Mouse (Mus musculus): Measurements from ENCODE around the gene Nol11. TPM values are rescaled to one million over a fixed set of nuclear protein-coding genes. Genes with fewer than 3 reads are reported as not detected.

The Nol11 gene
- total and polyA plus RNA-seq, 3 experiments = 62.1 to 172 (median 109) TPM

- DNase-seq (ENCODE audit: extremely low read depth) = no peak
- TF ChIP-seq USF2 (conservative IDR thresholded peaks at IDR 0.05; ENCODE audit: low read depth, low read length) = no peak
- in situ Hi-C loops (cut with MboI; ENCODE audit: low pct_ligation_motif_present, low pct_unique_long_range_greater_than_20kb, low sequenced_read_pairs) = no loop called here
- Histone ChIP-seq H3K79me2 (replicated peaks; ENCODE audit: control insufficient read depth, extremely low read depth, insufficient read depth, poor library complexity, severe bottlenecking) (no peaks in the 10 kb centered on the region), H3K27me3 (replicated peaks) (peaks cover 2% of the 10 kb centered on the region), H3K4me2 (ENCODE audit: insufficient read depth, low read depth, poor library complexity, severe bottlenecking) (no peak overlapping the region), H3K4me3 (replicated peaks in 1 of 3; ENCODE audit: low read depth in 2 of 3, low read length in 2 of 3, poor library complexity in 1 of 3) (no peak overlapping the region), H3K36me3 (replicated peaks in 1 of 2; ENCODE audit: control insufficient read depth in 1 of 2, insufficient read depth in 1 of 2, low read length in 1 of 2) (no peaks in the 10 kb centered on the region), H3K9me3 (replicated peaks; ENCODE audit: low read length) (peaks cover 3% of the 10 kb centered on the region), H3K9ac (ENCODE audit: insufficient read depth, low read depth) (no peak overlapping the region), H3K27ac (ENCODE audit: insufficient read depth, low read depth) (no peak overlapping the region), H3K4me1 (ENCODE audit: control insufficient read depth in 1 of 2, insufficient read depth in 2 of 2) (no peaks in the 10 kb centered on the region)
- dilution Hi-C loops (cut with MboI; ENCODE audit: extremely low pct_ligation_motif_present, extremely low pct_unique_long_range_greater_than_20kb, low sequenced_read_pairs) = no loop called here
These were observed 12.6 kb upstream of the Nol11 start for GRCm38 (mm10) chr11:107201773-107202172.

- in situ Hi-C loops (cut with MboI; ENCODE audit: low pct_ligation_motif_present, low pct_unique_long_range_greater_than_20kb, low sequenced_read_pairs) = no loop called here
- no peak overlapping the region for H3K4me3 ChIP-seq (replicated peaks in 1 of 3; ENCODE audit: low read depth in 2 of 3, low read length in 2 of 3, poor library complexity in 1 of 3)
- H3K79me2 ChIP-seq (replicated peaks; ENCODE audit: control insufficient read depth, extremely low read depth, insufficient read depth, poor library complexity, severe bottlenecking) = no peaks in the 10 kb centered on the region
- peaks cover 3% of the 10 kb centered on the region for H3K9me3 ChIP-seq (replicated peaks; ENCODE audit: low read length)
- no peak overlapping the region for H3K9ac ChIP-seq (ENCODE audit: insufficient read depth, low read depth)
- H3K4me1 ChIP-seq (ENCODE audit: control insufficient read depth in 1 of 2, insufficient read depth in 2 of 2) = no peaks in the 10 kb centered on the region
- H3K4me2 ChIP-seq (ENCODE audit: insufficient read depth, low read depth, poor library complexity, severe bottlenecking) = no peak overlapping the region
- H3K36me3 ChIP-seq (replicated peaks in 1 of 2; ENCODE audit: control insufficient read depth in 1 of 2, insufficient read depth in 1 of 2, low read length in 1 of 2) = no peaks in the 10 kb centered on the region
- dilution Hi-C loops (cut with MboI; ENCODE audit: extremely low pct_ligation_motif_present, extremely low pct_unique_long_range_greater_than_20kb, low sequenced_read_pairs) = no loop called here
- peaks cover 2% of the 10 kb centered on the region for H3K27me3 ChIP-seq (replicated peaks)
- no peak for TF ChIP-seq MAX (IDR thresholded peaks at IDR 0.05; ENCODE audit: low read length)
- no peak for TF ChIP-seq MAZ (IDR thresholded peaks at IDR 0.05; ENCODE audit: low read depth, low read length)
- no peak for TF ChIP-seq MEF2A (IDR thresholded peaks at IDR 0.05; ENCODE audit: borderline replicate concordance, low read depth, low read length)
- TF ChIP-seq CTCF (conservative IDR thresholded peaks at IDR 0.05 in 1 of 2, IDR thresholded peaks at IDR 0.05 in 1 of 2; ENCODE audit: low read depth in 2 of 2, low read length in 2 of 2) = no peak
- TF ChIP-seq RAD21 (IDR thresholded peaks at IDR 0.05; ENCODE audit: low read depth, low read length) = no peak
- TF ChIP-seq SMC3 (IDR thresholded peaks at IDR 0.05; ENCODE audit: low read depth, low read length) = no peak
- no peak for TF ChIP-seq KAT2A (IDR thresholded peaks at IDR 0.05; ENCODE audit: insufficient replicate concordance, low read length)
- no peak for TF ChIP-seq TCF12 (IDR thresholded peaks at IDR 0.05; ENCODE audit: low read depth, low read length)
- TF ChIP-seq ZC3H11A (IDR thresholded peaks at IDR 0.05; ENCODE audit: low read depth, low read length) = no peak
- TF ChIP-seq CHD1 (IDR thresholded peaks at IDR 0.05; ENCODE audit: low read depth, low read length) = no peak
- no peak for TF ChIP-seq JUND (conservative IDR thresholded peaks at IDR 0.05; ENCODE audit: low read depth, low read length)
- no peak overlapping the region for H3K27ac ChIP-seq (ENCODE audit: insufficient read depth, low read depth)
- DNase-seq (ENCODE audit: extremely low read depth) = no peak
These were observed 10.1 kb upstream of the Nol11 start for GRCm38 (mm10) chr11:107199281-107199680.

- dilution Hi-C loops (cut with MboI; ENCODE audit: extremely low pct_ligation_motif_present, extremely low pct_unique_long_range_greater_than_20kb, low sequenced_read_pairs) (no loop called here), in situ Hi-C loops (cut with MboI; ENCODE audit: low pct_ligation_motif_present, low pct_unique_long_range_greater_than_20kb, low sequenced_read_pairs) (no loop called here)
- no peak for DNase-seq (ENCODE audit: extremely low read depth)
- H3K9ac ChIP-seq (ENCODE audit: insufficient read depth, low read depth) = no peak overlapping the region
- 0 out of 4 replicates have a peak, but pooled peaks cover 0 to 3% of the 10 kb centered on the region in 2 experiments for H3K4me1 ChIP-seq (ENCODE audit: control insufficient read depth in 1 of 2, insufficient read depth in 2 of 2)
- no peak overlapping the region for H3K4me2 ChIP-seq (ENCODE audit: insufficient read depth, low read depth, poor library complexity, severe bottlenecking)
- H3K4me3 ChIP-seq (replicated peaks in 1 of 3; ENCODE audit: low read depth in 2 of 3, low read length in 2 of 3, poor library complexity in 1 of 3) = no peak overlapping the region
- no peaks in the 10 kb centered on the region for H3K9me3 ChIP-seq (replicated peaks; ENCODE audit: low read length)
- no peaks in the 10 kb centered on the region for H3K27me3 ChIP-seq (replicated peaks)
- TF ChIP-seq JUND (conservative IDR thresholded peaks at IDR 0.05; ENCODE audit: low read depth, low read length) (no peak), HCFC1 (IDR thresholded peaks at IDR 0.05; ENCODE audit: low read depth, low read length) (no peak), CHD1 (IDR thresholded peaks at IDR 0.05; ENCODE audit: low read depth, low read length) (no peak), GABPA (IDR thresholded peaks at IDR 0.05; ENCODE audit: insufficient replicate concordance, low read depth, low read length) (no peak), MXI1 (IDR thresholded peaks at IDR 0.05; ENCODE audit: low read depth, low read length) (no peak), CTCF (conservative IDR thresholded peaks at IDR 0.05 in 1 of 2, IDR thresholded peaks at IDR 0.05 in 1 of 2; ENCODE audit: low read depth in 2 of 2, low read length in 2 of 2) (no peak), TCF12 (IDR thresholded peaks at IDR 0.05; ENCODE audit: low read depth, low read length) (no peak), MAZ (IDR thresholded peaks at IDR 0.05; ENCODE audit: low read depth, low read length) (no peak), PAX5 (IDR thresholded peaks at IDR 0.05; ENCODE audit: low read length) (no peak), USF1 (IDR thresholded peaks at IDR 0.05; ENCODE audit: low read depth, low read length) (no peak), MAFK (IDR thresholded peaks at IDR 0.05; ENCODE audit: insufficient replicate concordance, low read length) (no peak), POLR2AphosphoS2 (IDR thresholded peaks at IDR 0.05; ENCODE audit: low read depth, low read length) (no peak), NELFE (IDR thresholded peaks at IDR 0.05; ENCODE audit: low read depth, low read length) (no peak), IRF4 (IDR thresholded peaks at IDR 0.05; ENCODE audit: low read depth, low read length) (no peak), ETS1 (conservative IDR thresholded peaks at IDR 0.05; ENCODE audit: low read depth, low read length) (no peak), POLR2A (IDR thresholded peaks at IDR 0.05; ENCODE audit: low read depth, low read length) (no peak), TBP (conservative IDR thresholded peaks at IDR 0.05; ENCODE audit: low read depth, low read length) (no peak), ZMIZ1 (IDR thresholded peaks at IDR 0.05; ENCODE audit: low read depth, low read length) (no peak), EP300 (IDR thresholded peaks at IDR 0.05; ENCODE audit: low read length) (no peak), MEF2A (IDR thresholded peaks at IDR 0.05; ENCODE audit: borderline replicate concordance, low read depth, low read length) (no peak)
- no peaks in the 10 kb centered on the region for H3K79me2 ChIP-seq (replicated peaks; ENCODE audit: control insufficient read depth, extremely low read depth, insufficient read depth, poor library complexity, severe bottlenecking)
- H3K27ac ChIP-seq (ENCODE audit: insufficient read depth, low read depth) = no peak overlapping the region
- no peaks in the 10 kb centered on the region for H3K36me3 ChIP-seq (replicated peaks in 1 of 2; ENCODE audit: control insufficient read depth in 1 of 2, insufficient read depth in 1 of 2, low read length in 1 of 2)
These were observed 6.2 kb upstream of the Nol11 start for GRCm38 (mm10) chr11:107195334-107195733.
